Mouse (Mus musculus): ENCODE results near the gene Olfr406.

GRCm38 (mm10) chr11:74211279-74211678, 48.3 kb upstream of the Olfr406 start, which contains the start of gene Olfr43:
- TF ChIP-seq TAL1 (IDR thresholded peaks at IDR 0.05; ENCODE audit: low read length) (no peak), GATA1 (IDR thresholded peaks at IDR 0.05; ENCODE audit: low read length) (no peak)
